Mouse (Mus musculus) forebrain, postnatal 0 days (tissue): ENCODE results near the gene Tmem100. TPM values are rescaled to one million over a fixed set of nuclear protein-coding genes. Genes with fewer than 3 reads are reported as not detected.

Experiments used
- ATAC-seq: fragments of 200-750 bp; cut with Nextera tagmentation; 2 replicates; pipeline ENCODE4 v1.8.0; 2017; ENCODE audit warnings: mild to moderate bottlenecking, moderate library complexity
- DNase-seq: peaks from one replicate; pipeline ENCODE4 v3.0.0-alpha.2; 2015
- H3K27ac ChIP-seq: fragments of 300-500 bp; sonication (generic); 2 replicates; pipeline ENCODE4 v1.5.1; 2014; ENCODE audit warnings: low read depth, mild to moderate bottlenecking, antibody characterized with exemption, low read length, moderate library complexity, mixed read lengths
- H3K27me3 ChIP-seq: fragments of 300-500 bp; sonication (generic); 2 replicates; pipeline ENCODE4 v1.6.1; 2014; ENCODE audit warnings: mild to moderate bottlenecking, low read length, mixed read lengths; ENCODE audit not compliant: insufficient read depth
- H3K36me3 ChIP-seq: fragments of 300-500 bp; sonication (generic); 2 replicates; pipeline ENCODE4 v1.6.1; 2014; ENCODE audit warnings: mild to moderate bottlenecking, moderate library complexity; ENCODE audit not compliant: insufficient read depth
- H3K4me1 ChIP-seq: fragments of 300-500 bp; sonication (generic); 2 replicates; pipeline ENCODE4 v1.6.1; 2014; ENCODE audit warnings: antibody characterized with exemption; ENCODE audit not compliant: insufficient read depth
- H3K4me2 ChIP-seq: fragments of 300-500 bp; sonication (generic); 2 replicates; pipeline ENCODE4 v1.6.1; 2014; ENCODE audit warnings: low read depth, mild to moderate bottlenecking, moderate library complexity
- H3K4me3 ChIP-seq: fragments of 300-500 bp; sonication (generic); 2 replicates; pipeline ENCODE4 v1.5.1; 2014; ENCODE audit warnings: low read depth, low read length, mixed read lengths
- H3K9ac ChIP-seq: fragments of 300-500 bp; sonication (generic); 2 replicates; pipeline ENCODE4 v1.6.1; 2014; ENCODE audit warnings: mild to moderate bottlenecking
- H3K9me3 ChIP-seq: fragments of 300-500 bp; sonication (generic); 2 replicates; pipeline ENCODE4 v1.6.1; 2016; ENCODE audit warnings: low read length
- CTCF ChIP-seq: sonication (generic); IDR thresholded peaks from 2 replicates; pipeline ENCODE4 v1.5.1; 2016; ENCODE audit warnings: antibody characterized with exemption, control low read depth, low read depth
- WGBS: fragments of 180-500 bp; shearing (Covaris S2); extraction: QIAGEN DNeasy Blood & Tissue Kit; methylation state at CpG from one replicate; pipeline ENCODE4 v1.1.7; 2014; 5-methylcytosine and 5-hydroxymethylcytosine counted together
- polyA plus RNA-seq: library from polyadenylated mRNA; unstranded; fragments of >200 nt; fragmentation: Nextera tagmentation; extraction: Ambion mirVana; gene quantifications from 2 replicates; pipeline ENCODE4 v1.2.1, GENCODE M21; 2015
- total RNA-seq: library from RNA; depleted of rRNA; stranded (reverse); fragments of >200 nt; gene quantifications from 2 replicates; pipeline ENCODE4 v1.2.3, GENCODE M21; 2014

The Tmem100 gene
- total and polyA plus RNA-seq, 2 experiments from 2014 or later: 7.7 to 11.3 TPM

DNA sequence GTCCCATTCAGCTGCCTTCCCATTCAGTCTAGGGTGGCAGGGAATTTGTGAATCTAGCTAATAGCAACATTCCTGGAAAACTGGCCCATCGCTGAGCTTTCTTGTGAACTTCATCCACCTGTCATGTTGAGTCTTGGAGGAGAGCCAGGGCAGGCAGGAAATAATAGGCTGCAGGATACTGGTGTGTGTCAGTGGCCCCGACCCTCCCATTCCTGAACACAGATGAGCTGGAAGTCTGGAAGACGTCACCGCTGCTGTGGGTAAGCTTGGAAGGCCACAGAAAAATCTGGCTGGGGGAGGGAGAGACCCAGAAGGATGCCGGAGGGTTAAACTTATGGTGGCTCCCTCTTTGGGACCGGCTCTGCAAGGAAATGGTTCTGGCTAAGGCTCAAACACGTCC lies 24.3 kb downstream of the Tmem100 start:
- Histone ChIP-seq H3K36me3 (no peaks in the 10 kb centered on the region), H3K4me2 (no peak overlapping the region), H3K9ac (no peak overlapping the region), H3K9me3 (no peaks in the 10 kb centered on the region), H3K27me3 (no peaks in the 10 kb centered on the region), H3K4me3 (no peak overlapping the region), H3K27ac (no peak overlapping the region), H3K4me1 (no peaks in the 10 kb centered on the region)
- no peak for TF ChIP-seq CTCF
- 43% methylated on average over 7 of the region's 7 CpGs for WGBS
- DNase-seq: no peak
- ATAC-seq: no peak

DNA sequence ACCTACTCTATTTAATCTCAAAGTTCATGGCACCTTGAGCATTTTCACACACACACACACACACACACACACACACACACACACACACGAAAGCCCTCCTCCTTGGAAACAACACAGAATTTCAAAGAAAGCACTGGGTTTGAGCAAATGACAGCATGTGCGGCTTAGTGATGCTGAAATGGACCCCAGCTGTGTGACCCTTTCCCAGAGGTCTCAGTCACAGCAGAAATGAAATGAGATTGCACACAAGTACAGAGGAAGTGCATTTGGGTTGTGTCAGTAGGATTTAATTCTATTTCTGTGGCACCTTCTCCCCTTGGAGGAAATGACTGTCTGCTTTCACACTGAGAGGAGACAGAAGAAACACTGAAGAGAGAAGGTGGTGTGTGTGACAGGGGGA lies 26.9 kb downstream of the Tmem100 start:
- ATAC-seq: no peak
- no peaks in the 10 kb centered on the region for H3K36me3 ChIP-seq
- H3K4me3 ChIP-seq: no peak overlapping the region
- no peak overlapping the region for H3K9ac ChIP-seq
- no peak for DNase-seq
- no peak overlapping the region for H3K27ac ChIP-seq
- H3K9me3 ChIP-seq: no peaks in the 10 kb centered on the region
- no peaks in the 10 kb centered on the region for H3K27me3 ChIP-seq
- no peaks in the 10 kb centered on the region for H3K4me1 ChIP-seq
- no peak overlapping the region for H3K4me2 ChIP-seq
- no peak for TF ChIP-seq CTCF
- 74% methylated on average over 2 of the region's 2 CpGs for WGBS

DNA sequence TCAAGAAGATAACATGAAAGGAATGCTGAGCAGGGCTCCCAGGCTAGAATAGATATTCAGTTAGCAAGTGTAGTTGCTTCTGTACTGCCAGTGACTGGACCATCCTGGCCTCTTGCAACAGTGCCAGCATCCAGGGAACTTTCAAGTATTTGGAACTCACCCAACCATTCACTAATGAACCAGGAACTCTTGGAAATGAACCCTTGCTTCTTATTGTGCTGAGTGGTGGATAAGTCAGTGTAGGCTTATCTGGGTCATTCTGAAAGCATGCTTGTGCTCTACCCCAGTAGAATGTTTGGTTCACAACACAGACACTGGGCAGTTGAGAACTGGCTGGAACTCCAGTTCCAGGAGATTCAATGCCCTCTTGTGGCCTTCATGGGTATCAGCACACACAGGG lies 29.1 kb downstream of the Tmem100 start:
- H3K9ac ChIP-seq: no peak overlapping the region

DNA sequence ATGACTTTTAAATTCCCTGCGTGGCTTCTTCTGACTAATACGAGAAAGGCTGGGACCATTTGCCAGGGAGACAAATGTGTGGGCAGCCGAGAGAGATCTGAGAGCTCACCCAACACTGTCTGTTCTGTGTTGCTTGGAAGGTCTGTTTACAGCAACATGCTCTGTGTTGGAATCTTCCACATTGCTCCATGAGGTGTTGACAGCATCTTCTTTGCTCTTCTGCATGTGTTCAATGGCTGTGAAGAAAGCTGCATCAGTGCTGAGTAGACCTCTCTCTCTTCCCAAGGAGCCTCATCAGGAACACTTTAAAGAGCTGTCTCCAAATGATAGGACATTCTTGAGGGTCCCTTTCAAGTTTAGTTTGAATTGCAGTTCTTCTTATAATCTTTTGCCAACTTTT lies 32.5 kb downstream of the Tmem100 start:
- Histone ChIP-seq H3K4me2 (no peak overlapping the region), H3K27ac (no peak overlapping the region), H3K4me1 (no peaks in the 10 kb centered on the region), H3K4me3 (no peak overlapping the region), H3K36me3 (no peaks in the 10 kb centered on the region), H3K27me3 (no peaks in the 10 kb centered on the region), H3K9ac (no peak overlapping the region), H3K9me3 (no peaks in the 10 kb centered on the region)
- DNase-seq (no peak), ATAC-seq (no peak)
- no peak for TF ChIP-seq CTCF
- 83% methylated on average over 3 of the region's 3 CpGs for WGBS

More for the DNA sequence above, 29.1 kb downstream of the Tmem100 start:
- no peaks in the 10 kb centered on the region for H3K9me3 ChIP-seq
- H3K4me2 ChIP-seq: no peak overlapping the region
- H3K36me3 ChIP-seq: no peaks in the 10 kb centered on the region
- H3K27ac ChIP-seq: no peak overlapping the region
- ATAC-seq (no peak), DNase-seq (no peak)
- H3K27me3 ChIP-seq: no peaks in the 10 kb centered on the region
- no peak overlapping the region for H3K4me3 ChIP-seq
- no peak for TF ChIP-seq CTCF
- no peaks in the 10 kb centered on the region for H3K4me1 ChIP-seq

DNA sequence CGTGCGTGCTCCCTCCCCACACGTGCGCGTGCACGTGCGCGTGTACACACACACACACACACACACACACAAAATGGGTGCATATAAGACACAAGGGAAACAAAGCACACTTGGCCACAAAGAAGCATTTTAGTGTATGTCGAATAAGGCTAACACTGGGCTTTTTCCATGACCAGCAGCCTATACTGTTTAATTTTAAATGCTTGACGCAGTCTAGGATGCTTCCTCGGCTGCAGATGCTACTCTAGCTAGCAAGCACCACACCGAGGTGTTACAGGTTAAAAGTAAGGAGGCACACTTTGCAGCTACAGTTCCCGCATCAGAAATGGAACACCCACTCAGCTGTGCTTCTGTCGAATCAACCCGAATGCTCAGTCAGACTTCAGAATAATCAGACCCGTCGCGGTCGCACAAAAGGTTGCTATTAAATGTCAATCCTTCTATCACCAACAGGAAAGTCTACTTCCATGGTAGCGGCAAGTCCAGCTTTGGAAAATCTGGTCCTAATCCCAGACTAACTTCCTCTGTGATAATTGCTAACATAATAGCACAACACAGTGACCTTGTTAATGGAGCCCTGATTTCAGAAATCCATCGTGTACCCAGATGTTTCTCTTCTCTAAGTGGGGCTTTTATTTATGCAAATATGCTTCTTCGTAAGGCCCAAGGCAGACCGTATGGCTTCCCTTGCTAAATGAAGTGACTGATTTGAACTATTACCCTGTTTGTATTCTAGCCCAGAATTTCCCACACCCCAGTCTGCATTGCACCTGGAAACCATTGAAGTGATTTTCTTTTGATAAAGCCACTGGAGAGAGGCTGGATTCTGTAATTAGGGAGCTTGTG lies 36.5 kb downstream of the Tmem100 start:
- Histone ChIP-seq H3K4me2 (no peak overlapping the region), H3K9ac (no peak overlapping the region), H3K4me3 (no peak overlapping the region), H3K27me3 (no peaks in the 10 kb centered on the region; the same call in 1 of the 2 replicates), H3K36me3 (no peaks in the 10 kb centered on the region), H3K9me3 (no peaks in the 10 kb centered on the region), H3K27ac (no peak overlapping the region), H3K4me1 (no peaks in the 10 kb centered on the region)
- 70% methylated on average over 23 of the region's 23 CpGs for WGBS
- TF ChIP-seq CTCF: no peak
- ATAC-seq: no peak
- no peak for DNase-seq

DNA sequence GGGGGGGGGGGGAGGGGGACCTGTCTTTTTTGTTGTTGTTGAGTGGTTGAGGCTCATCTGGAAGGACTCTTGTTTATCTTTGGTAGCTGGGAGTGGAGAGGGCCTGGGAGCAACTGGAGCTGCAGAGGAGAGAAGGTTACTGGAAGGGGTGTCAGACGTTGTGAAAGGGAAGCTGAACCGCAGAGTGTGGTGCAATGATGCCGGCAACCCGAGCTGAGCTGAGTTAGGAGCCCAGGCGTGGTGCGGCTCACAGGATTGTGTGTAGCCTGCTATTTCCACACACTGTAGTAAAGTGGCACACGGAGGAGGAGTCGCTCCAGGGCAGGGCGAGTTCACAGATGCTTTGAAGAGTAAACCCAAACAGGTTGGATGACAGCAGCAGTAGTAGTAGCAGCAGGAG lies 41.6 kb downstream of the Tmem100 start:
- no peak for DNase-seq
- no peak overlapping the region for H3K4me3 ChIP-seq
- no peaks in the 10 kb centered on the region for H3K9me3 ChIP-seq
- TF ChIP-seq CTCF: no peak
- H3K4me1 ChIP-seq: no peaks in the 10 kb centered on the region
- ATAC-seq: no peak
- WGBS: 57% methylated on average over 9 of the region's 9 CpGs
- H3K9ac ChIP-seq: no peak overlapping the region
- no peaks in the 10 kb centered on the region for H3K36me3 ChIP-seq
- no peaks in the 10 kb centered on the region; the same call in 1 of the 2 replicates for H3K27me3 ChIP-seq
- H3K4me2 ChIP-seq: no peak overlapping the region
- no peak overlapping the region for H3K27ac ChIP-seq

DNA sequence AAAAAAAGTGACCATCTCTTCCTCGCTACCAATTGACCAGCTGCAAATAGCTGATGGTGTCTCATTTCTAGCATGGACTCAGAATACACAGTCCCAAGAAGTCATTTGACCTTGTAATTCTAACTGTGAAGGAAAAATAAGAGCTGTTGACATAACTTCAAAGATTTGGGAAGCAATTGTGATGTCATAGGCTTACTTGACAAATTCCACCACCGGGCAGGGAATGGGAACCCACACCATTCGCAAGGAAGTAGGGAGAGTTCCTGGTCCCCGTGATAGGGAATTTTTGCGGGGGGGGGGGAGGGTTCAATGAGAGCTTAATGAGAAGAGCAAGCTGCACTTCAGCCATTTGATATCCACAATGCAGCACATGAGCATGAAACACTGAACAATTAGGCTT lies 43.1 kb downstream of the Tmem100 start:
- no peaks in the 10 kb centered on the region; the same call in 1 of the 2 replicates for H3K27me3 ChIP-seq
- no peaks in the 10 kb centered on the region for H3K4me1 ChIP-seq
- 80% methylated on average over 5 of the region's 5 CpGs for WGBS
- no peaks in the 10 kb centered on the region for H3K36me3 ChIP-seq
- TF ChIP-seq CTCF: no peak
- no peak overlapping the region for H3K27ac ChIP-seq
- H3K9me3 ChIP-seq: no peaks in the 10 kb centered on the region
- DNase-seq (no peak), ATAC-seq (no peak)
- H3K4me3 ChIP-seq: no peak overlapping the region
- H3K9ac ChIP-seq: no peak overlapping the region
- no peak overlapping the region for H3K4me2 ChIP-seq
